Mouse (Mus musculus): Measurements from ENCODE around the gene 6030468B19Rik. TPM values are rescaled to one million over a fixed set of nuclear protein-coding genes. Genes with fewer than 3 reads are reported as not detected.

6030468B19Rik gene
- polyA plus RNA-seq (2015; fragmentation: Illumina TruSeq; extraction: RNeasy Lipid Tissue Mini Kit (QIAGEN cat#74804); ENCODE audit: insufficient read depth, low replicate concordance), result 0.77 TPM

GRCm38 (mm10) chr11:117797511-117798159 lies at the start of gene 6030468B19Rik:
6030468B19Rik (plus strand) TSS chr11:117797660.

GRCm38 (mm10) chr11:117781993-117782704 lies 15.3 kb upstream of the 6030468B19Rik start, which contains the start of the genes Tmc8 and Tmc6:
Tmc8 (plus strand) TSS chr11:117782076.
Tmc6 (minus strand) TSS chr11:117782198.

DNA sequence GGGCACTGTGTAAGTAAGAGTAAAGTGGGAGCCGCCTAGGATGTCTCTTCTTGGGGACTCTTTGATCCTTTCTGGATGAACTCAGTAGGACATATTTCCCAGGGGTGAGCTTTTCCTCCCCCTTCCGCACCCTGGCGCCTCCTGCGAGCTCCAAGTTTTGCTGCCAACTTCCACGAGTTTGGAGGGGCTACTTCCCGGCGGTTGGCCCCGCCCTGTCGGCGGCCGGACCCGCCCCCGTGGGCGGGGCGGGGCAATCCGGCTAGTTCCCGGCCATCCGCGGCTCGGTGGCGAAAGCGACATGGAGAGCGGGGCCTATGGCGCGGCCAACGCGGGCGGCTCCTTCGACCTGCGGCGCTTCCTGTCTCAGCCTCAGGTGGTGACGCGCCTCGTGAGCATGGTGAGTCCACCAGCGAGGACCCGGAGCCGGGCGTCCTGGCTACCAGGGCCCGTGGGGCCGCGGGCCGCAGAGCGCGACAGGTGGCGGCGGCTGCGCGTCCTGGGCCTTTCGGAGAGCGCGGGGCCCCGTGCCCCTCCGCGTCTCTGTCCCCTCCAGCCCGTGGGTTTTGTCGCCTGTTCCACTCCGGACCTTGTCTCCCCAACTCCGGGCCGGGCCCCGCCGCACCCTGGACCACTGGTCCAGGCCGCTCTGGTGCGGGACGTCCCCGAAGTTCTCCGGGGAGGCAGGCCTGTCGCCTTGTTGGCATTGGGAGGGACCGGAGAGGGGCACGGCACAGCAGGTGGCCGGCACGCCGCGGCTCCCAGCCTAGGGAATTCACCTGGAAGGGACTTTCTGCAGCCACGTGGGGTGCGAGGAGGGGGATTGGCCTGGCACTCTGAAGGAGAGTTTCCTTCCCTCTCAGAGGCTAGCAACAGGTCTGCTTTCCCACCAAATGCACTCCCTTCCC lies 12.2 kb downstream of the 6030468B19Rik start, which contains the start of the genes Gm20708 and Syngr2:
Gm20708 (plus strand) TSS at position 262 of the 905 bp plus-strand sequence.
Syngr2 (plus strand) TSS at position 262 of the 905 bp plus-strand sequence.

GRCm38 (mm10) chr11:117825333-117826101 lies 28.1 kb downstream of the 6030468B19Rik start, which contains the start of the genes Afmid and Tk1:
Afmid (plus strand) TSS chr11:117825924.
Tk1 (minus strand) TSS chr11:117826092.

DNA sequence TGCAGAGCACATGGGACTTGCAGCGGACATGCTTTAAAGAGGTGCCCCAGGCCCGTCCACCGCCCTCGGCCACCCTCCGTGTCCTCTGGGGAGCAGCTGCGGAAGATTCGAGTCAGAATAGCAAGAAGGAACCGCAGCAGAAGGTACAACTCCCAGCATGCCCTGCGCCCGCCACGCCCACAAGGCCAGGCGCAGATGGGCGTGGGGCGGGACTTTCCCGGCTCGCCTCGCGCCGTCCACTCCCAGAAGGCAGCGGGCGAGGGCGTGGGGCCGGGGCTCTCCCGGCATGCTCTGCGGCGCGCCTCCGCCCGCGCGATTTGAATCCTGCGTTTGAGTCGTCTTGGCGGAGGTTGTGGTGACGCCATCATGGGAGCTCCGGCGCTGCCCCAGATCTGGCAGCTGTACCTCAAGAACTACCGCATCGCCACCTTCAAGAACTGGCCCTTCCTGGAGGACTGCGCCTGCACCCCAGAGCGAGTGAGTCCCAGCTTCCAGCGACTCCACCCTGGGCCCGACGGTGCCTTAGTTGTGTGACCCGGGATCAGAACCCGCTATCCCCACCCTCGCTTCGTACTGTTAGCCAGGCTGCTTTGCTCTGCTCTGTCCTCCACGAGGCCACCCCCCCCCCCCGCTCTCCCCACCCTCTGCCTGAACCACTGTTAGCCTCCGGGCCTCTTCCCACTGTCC lies 51.7 kb downstream of the 6030468B19Rik start, which contains the start of gene Birc5:
Birc5 (plus strand) TSS at position 267 of the 687 bp plus-strand sequence.

Other genes with a start within 250 kb of the 6030468B19Rik start
- gene Tnrc6c, start 143.4 kb upstream of the 6030468B19Rik start, polyA plus RNA-seq (2015; fragmentation: Illumina TruSeq; extraction: RNeasy Lipid Tissue Mini Kit (QIAGEN cat#74804); ENCODE audit: insufficient read depth, low replicate concordance), result 26.1 TPM
- 9.9 TPM for gene Tmc8, start 15.6 kb upstream of the 6030468B19Rik start, polyA plus RNA-seq (2015; fragmentation: Illumina TruSeq; extraction: RNeasy Lipid Tissue Mini Kit (QIAGEN cat#74804); ENCODE audit: insufficient read depth, low replicate concordance)
- 66.0 TPM for gene Tmc6, start 15.5 kb upstream of the 6030468B19Rik start, polyA plus RNA-seq (2015; fragmentation: Illumina TruSeq; extraction: RNeasy Lipid Tissue Mini Kit (QIAGEN cat#74804); ENCODE audit: insufficient read depth, low replicate concordance)
- 9.4 TPM for gene Gm20708, start 12.0 kb downstream of the 6030468B19Rik start, polyA plus RNA-seq (2015; fragmentation: Illumina TruSeq; extraction: RNeasy Lipid Tissue Mini Kit (QIAGEN cat#74804); ENCODE audit: insufficient read depth, low replicate concordance)
- gene Syngr2, start 12.0 kb downstream of the 6030468B19Rik start, polyA plus RNA-seq (2015; fragmentation: Illumina TruSeq; extraction: RNeasy Lipid Tissue Mini Kit (QIAGEN cat#74804); ENCODE audit: insufficient read depth, low replicate concordance), result 92.3 TPM
- gene Afmid, start 28.3 kb downstream of the 6030468B19Rik start, polyA plus RNA-seq (2015; fragmentation: Illumina TruSeq; extraction: RNeasy Lipid Tissue Mini Kit (QIAGEN cat#74804); ENCODE audit: insufficient read depth, low replicate concordance), result 18.5 TPM
- gene Tk1, start 28.4 kb downstream of the 6030468B19Rik start, polyA plus RNA-seq (2015; fragmentation: Illumina TruSeq; extraction: RNeasy Lipid Tissue Mini Kit (QIAGEN cat#74804); ENCODE audit: insufficient read depth, low replicate concordance), result 27.2 TPM
- 45.7 TPM for gene Birc5, start 51.6 kb downstream of the 6030468B19Rik start, polyA plus RNA-seq (2015; fragmentation: Illumina TruSeq; extraction: RNeasy Lipid Tissue Mini Kit (QIAGEN cat#74804); ENCODE audit: insufficient read depth, low replicate concordance)
- gene Tmem235, start 63.1 kb downstream of the 6030468B19Rik start, polyA plus RNA-seq (2015; fragmentation: Illumina TruSeq; extraction: RNeasy Lipid Tissue Mini Kit (QIAGEN cat#74804); ENCODE audit: insufficient read depth, low replicate concordance), result not detected
- 3.8 TPM for gene Tha1, start 75.8 kb downstream of the 6030468B19Rik start, polyA plus RNA-seq (2015; fragmentation: Illumina TruSeq; extraction: RNeasy Lipid Tissue Mini Kit (QIAGEN cat#74804); ENCODE audit: insufficient read depth, low replicate concordance)
- 8.3 TPM for gene Socs3, start 172.4 kb downstream of the 6030468B19Rik start, polyA plus RNA-seq (2015; fragmentation: Illumina TruSeq; extraction: RNeasy Lipid Tissue Mini Kit (QIAGEN cat#74804); ENCODE audit: insufficient read depth, low replicate concordance)
- 21.2 TPM for gene Pgs1, start 188.6 kb downstream of the 6030468B19Rik start, polyA plus RNA-seq (2015; fragmentation: Illumina TruSeq; extraction: RNeasy Lipid Tissue Mini Kit (QIAGEN cat#74804); ENCODE audit: insufficient read depth, low replicate concordance)

Data from spleen, adult 10 weeks (tissue).